Mouse (Mus musculus): ENCODE measurements around the gene Csde1. TPM values are rescaled to one million over a fixed set of nuclear protein-coding genes. Genes with fewer than 3 reads are reported as not detected.
A peak's percentile ranks its signal among the peaks of the same experiment; 100 is the strongest.

The Csde1 gene
- polyA plus RNA-seq, 1 experiment from 2014 or later, result 525 TPM

DNA sequence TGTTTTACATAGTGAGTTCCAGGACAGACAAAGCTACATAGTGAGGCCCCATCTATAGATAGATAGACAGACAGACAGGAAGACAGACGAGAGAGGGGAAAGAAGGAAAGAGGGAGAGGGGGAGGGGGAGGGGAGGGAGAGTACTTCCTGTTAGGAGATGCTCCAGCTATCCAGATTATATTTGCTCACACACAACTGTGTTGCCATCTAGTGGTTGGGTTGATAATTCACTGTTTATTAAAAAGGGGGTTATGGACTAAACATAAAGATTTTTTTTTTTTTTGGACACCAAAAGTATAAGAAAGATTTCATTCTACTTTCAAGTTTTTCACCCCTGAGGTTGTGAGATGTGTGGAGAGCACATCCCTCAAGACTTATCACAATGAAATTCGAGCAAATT is 80.5 kb downstream of the Csde1 start:
- ATAC-seq, result no peak
- no peaks in the 10 kb centered on the region for H3K36me3 ChIP-seq (ENCODE audit: control insufficient read depth, insufficient read depth, low read length)
- H3K9me3 ChIP-seq (replicated peaks; ENCODE audit: control insufficient read depth, low read length), result no peaks in the 10 kb centered on the region
- 68% methylated on average over 2 of the region's 2 CpGs for WGBS
- H3K9ac ChIP-seq (ENCODE audit: low read length), result no peak overlapping the region
- H3K4me3 ChIP-seq (ENCODE audit: low read depth, low read length), result no peak overlapping the region
- no peak for DNase-seq (ENCODE audit: low spot score)
- peaks cover 3% of the 10 kb centered on the region; the same call in 1 of the 2 replicates for H3K4me1 ChIP-seq (ENCODE audit: control insufficient read depth, insufficient read depth, low read length)
- no peaks in the 10 kb centered on the region for H3K27me3 ChIP-seq (replicated peaks; ENCODE audit: control insufficient read depth, insufficient read depth, low read length)
- H3K27ac ChIP-seq (ENCODE audit: low read depth, low read length), result no peak overlapping the region
- no peak overlapping the region for H3K4me2 ChIP-seq (ENCODE audit: low read length)

DNA sequence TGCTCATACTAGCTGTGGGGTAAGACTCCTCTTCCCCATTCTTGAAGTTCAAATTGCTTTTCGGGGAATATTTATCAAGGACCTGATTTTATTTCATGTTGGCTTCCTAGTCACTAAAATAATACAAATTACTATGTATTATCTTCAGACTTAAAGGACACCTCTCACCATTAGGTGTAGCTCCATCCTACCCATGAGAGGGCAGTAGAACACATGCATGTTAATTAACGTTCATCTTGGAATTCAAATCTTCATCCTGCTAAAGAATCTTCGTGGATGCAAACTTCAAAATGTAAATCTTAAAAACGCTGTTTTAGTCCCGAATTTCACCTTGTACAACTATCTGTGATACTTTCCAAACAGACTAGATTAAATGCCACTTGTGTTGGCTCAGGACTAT is 81.0 kb downstream of the Csde1 start:
- ATAC-seq (no peak), DNase-seq (ENCODE audit: low spot score) (no peak)
- Histone ChIP-seq H3K36me3 (ENCODE audit: control insufficient read depth, insufficient read depth, low read length) (no peaks in the 10 kb centered on the region), H3K4me3 (ENCODE audit: low read depth, low read length) (no peak overlapping the region), H3K9me3 (replicated peaks; ENCODE audit: control insufficient read depth, low read length) (no peaks in the 10 kb centered on the region), H3K4me2 (ENCODE audit: low read length) (no peak overlapping the region), H3K4me1 (ENCODE audit: control insufficient read depth, insufficient read depth, low read length) (peaks cover 3% of the 10 kb centered on the region; the same call in 1 of the 2 replicates), H3K27ac (ENCODE audit: low read depth, low read length) (no peak overlapping the region), H3K9ac (ENCODE audit: low read length) (no peak overlapping the region), H3K27me3 (replicated peaks; ENCODE audit: control insufficient read depth, insufficient read depth, low read length) (no peaks in the 10 kb centered on the region)
- 74% methylated on average over 5 of the region's 5 CpGs for WGBS

DNA sequence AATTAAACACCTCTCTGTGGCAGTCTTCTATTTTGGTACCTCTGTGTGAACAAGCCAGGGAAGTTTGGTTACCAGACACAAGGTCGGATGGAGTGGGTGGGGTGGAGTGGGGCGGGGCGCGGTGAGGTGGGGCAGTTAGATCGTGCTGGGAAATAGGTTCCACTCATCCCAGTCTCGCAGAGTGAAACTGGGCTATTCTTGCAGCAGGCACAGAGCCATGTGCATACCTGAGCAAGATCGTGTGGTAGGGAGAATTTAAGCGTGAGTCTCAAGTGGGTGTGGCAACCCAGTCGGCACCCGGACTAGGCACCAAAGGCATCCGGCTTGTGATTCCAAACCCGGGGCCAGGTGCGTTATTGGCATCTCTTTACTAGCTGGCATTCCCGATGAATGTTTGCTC is 81.7 kb downstream of the Csde1 start:
- peak overlapping the region; percentile 56 for H3K4me3 ChIP-seq (ENCODE audit: low read depth, low read length)
- peaks cover 3% of the 10 kb centered on the region; the same call in 1 of the 2 replicates for H3K4me1 ChIP-seq (ENCODE audit: control insufficient read depth, insufficient read depth, low read length)
- no peaks in the 10 kb centered on the region for H3K27me3 ChIP-seq (replicated peaks; ENCODE audit: control insufficient read depth, insufficient read depth, low read length)
- H3K9me3 ChIP-seq (replicated peaks; ENCODE audit: control insufficient read depth, low read length), result no peaks in the 10 kb centered on the region
- 3% methylated on average over 14 of the region's 14 CpGs for WGBS
- no peaks in the 10 kb centered on the region for H3K36me3 ChIP-seq (ENCODE audit: control insufficient read depth, insufficient read depth, low read length)
- no peak for DNase-seq (ENCODE audit: low spot score)
- peak overlapping the region; percentile 95 for H3K4me2 ChIP-seq (ENCODE audit: low read length)
- H3K27ac ChIP-seq (ENCODE audit: low read depth, low read length), result no peak overlapping the region
- H3K9ac ChIP-seq (ENCODE audit: low read length), result peak overlapping the region; percentile 61
- peak; percentile 13 for ATAC-seq

DNA sequence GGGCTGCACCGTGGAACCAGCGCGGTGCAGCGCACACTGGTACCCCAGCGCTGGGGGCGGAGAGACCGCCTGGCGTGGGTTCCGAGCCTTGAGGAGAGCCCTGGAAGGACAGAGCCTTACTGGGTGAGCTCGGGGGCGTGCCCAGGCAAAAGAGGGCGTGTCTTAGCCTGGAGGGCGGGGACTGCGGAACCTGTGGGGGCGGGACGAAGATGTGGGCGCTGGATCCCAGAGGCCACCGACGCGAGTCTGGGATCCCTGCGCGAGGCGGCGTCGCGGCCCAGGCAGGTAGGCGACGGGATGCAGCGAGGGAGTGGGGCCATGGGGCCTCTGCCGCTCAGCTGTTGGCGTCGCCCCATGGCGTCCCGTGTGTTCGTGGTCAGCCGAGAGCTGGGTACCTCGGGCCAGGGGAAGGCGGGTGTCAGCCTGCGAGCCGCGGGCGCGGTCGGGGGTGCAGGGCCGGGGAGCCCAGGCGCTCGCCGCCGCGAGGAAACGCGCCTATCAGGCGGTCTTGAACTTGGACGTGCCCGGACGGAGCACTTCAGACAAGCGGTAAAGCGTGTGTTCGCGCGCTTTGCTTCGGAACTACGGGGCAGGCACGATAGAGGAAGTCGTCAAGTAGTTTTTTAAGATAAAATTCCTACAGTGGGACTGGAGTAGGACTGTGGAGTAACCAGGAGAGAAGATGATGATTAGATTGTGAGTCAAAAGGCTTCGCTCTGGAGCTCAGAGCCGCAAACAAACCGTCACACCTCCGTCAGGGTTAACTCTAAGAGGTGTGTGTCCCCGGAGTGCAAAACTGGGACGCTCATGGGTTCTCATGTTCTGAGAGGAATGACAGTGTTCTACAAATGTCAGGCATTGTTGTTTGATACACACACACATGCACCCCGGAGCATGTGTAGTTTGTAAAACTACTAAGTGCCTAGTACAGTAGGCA is 82.5 kb downstream of the Csde1 start, which contains the start of gene Dennd2c:
Gene Dennd2c (plus strand): TSS at position 151 of the 937 bp plus-strand sequence.
- peak; percentile 85 for DNase-seq (ENCODE audit: low spot score)
- H3K36me3 ChIP-seq (ENCODE audit: control insufficient read depth, insufficient read depth, low read length), result no peaks in the 10 kb centered on the region
- H3K4me2 ChIP-seq (ENCODE audit: low read length), result peak within 1 kb of the TSS; percentile 95
- H3K27ac ChIP-seq (ENCODE audit: low read depth, low read length), result no peak within 1 kb of the TSS
- peak within 1 kb of the TSS; percentile 61 for H3K9ac ChIP-seq (ENCODE audit: low read length)
- H3K27me3 ChIP-seq (replicated peaks; ENCODE audit: control insufficient read depth, insufficient read depth, low read length), result no peaks in the 10 kb centered on the region
- peak; percentile 96 for ATAC-seq
- 1% methylated on average over 71 of the region's 72 CpGs for WGBS
- no peaks in the 10 kb centered on the region for H3K9me3 ChIP-seq (replicated peaks; ENCODE audit: control insufficient read depth, low read length)
- H3K4me3 ChIP-seq (ENCODE audit: low read depth, low read length), result peak within 1 kb of the TSS; percentile 56
- peaks cover 3% of the 10 kb centered on the region; the same call in 1 of the 2 replicates for H3K4me1 ChIP-seq (ENCODE audit: control insufficient read depth, insufficient read depth, low read length)

Other genes starting within 250 kb of the Csde1 start
- 0.23 TPM in 1 of 2 replicates, not detected in the other for gene Tshb, start 237.7 kb upstream of the Csde1 start, polyA plus RNA-seq (2014; fragmentation: Nextera tagmentation; extraction: Ambion mirVana)
- gene Sycp1, start 84.3 kb upstream of the Csde1 start, polyA plus RNA-seq (2014; fragmentation: Nextera tagmentation; extraction: Ambion mirVana), result not detected in 2 replicates
- 0.09 TPM in 1 of 2 replicates, not detected in the other for gene Nr1h5, start 56.3 kb upstream of the Csde1 start, polyA plus RNA-seq (2014; fragmentation: Nextera tagmentation; extraction: Ambion mirVana)
- 50.6 and 67.8 TPM in 2 replicates for gene Sike1, start 24.7 kb upstream of the Csde1 start, polyA plus RNA-seq (2014; fragmentation: Nextera tagmentation; extraction: Ambion mirVana)
- gene Nras, start 37.9 kb downstream of the Csde1 start, polyA plus RNA-seq (2014; fragmentation: Nextera tagmentation; extraction: Ambion mirVana), result 108 and 120 TPM in 2 replicates
- not detected in 2 replicates for gene Ampd1, start 53.6 kb downstream of the Csde1 start, polyA plus RNA-seq (2014; fragmentation: Nextera tagmentation; extraction: Ambion mirVana)
- gene Dennd2c, start 82.2 kb downstream of the Csde1 start, polyA plus RNA-seq (2014; fragmentation: Nextera tagmentation; extraction: Ambion mirVana), result 0.66 and 0.88 TPM in 2 replicates
- 196 and 221 TPM in 2 replicates for gene Bcas2, start 151.2 kb downstream of the Csde1 start, polyA plus RNA-seq (2014; fragmentation: Nextera tagmentation; extraction: Ambion mirVana)

All from forebrain, embryonic 14.5 days (tissue).